Mouse (Mus musculus) thymus, postnatal 4 days (tissue): ENCODE results near the gene Dlgap1.

Source experiments
- DNase-seq: peaks from one replicate; pipeline ENCODE4 v3.0.0; 2021

Gene Dlgap1

GRCm38 (mm10) chr17:69969021-69969815 is at the start of gene Dlgap1:
TSS of gene Dlgap1 (plus strand) at chr17:69969073.
- peak; percentile 18 for DNase-seq

GRCm38 (mm10) chr17:69954936-69955335 is 13.9 kb upstream of the Dlgap1 start:
- DNase-seq: no peak

- peak; percentile 4 for DNase-seq
Measured at GRCm38 (mm10) chr17:69969816-69970750, 1.2 kb downstream of the Dlgap1 start.

GRCm38 (mm10) chr17:69973081-69973480 is 4.2 kb downstream of the Dlgap1 start:
- no peak for DNase-seq

DNA sequence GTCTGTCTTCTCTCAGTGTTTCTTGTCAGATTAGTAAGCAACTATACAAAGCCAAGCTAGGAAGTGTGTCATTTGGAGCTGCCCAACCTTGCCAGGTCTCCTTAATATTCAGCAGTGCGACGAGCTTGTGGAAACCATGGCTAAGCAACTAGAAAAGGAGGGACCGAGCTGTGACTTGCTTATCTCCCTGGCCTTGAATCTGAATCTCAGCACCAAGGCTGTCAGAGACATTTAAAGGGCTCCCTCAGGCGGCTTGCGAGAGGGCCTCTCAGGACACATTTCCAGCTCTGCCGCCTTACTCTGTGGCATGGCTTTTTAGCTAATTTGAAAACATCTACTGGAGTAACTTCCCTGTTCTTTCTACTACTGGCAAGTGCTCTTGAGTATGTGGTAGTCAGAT is 5.1 kb downstream of the Dlgap1 start:
- DNase-seq: no peak

DNA sequence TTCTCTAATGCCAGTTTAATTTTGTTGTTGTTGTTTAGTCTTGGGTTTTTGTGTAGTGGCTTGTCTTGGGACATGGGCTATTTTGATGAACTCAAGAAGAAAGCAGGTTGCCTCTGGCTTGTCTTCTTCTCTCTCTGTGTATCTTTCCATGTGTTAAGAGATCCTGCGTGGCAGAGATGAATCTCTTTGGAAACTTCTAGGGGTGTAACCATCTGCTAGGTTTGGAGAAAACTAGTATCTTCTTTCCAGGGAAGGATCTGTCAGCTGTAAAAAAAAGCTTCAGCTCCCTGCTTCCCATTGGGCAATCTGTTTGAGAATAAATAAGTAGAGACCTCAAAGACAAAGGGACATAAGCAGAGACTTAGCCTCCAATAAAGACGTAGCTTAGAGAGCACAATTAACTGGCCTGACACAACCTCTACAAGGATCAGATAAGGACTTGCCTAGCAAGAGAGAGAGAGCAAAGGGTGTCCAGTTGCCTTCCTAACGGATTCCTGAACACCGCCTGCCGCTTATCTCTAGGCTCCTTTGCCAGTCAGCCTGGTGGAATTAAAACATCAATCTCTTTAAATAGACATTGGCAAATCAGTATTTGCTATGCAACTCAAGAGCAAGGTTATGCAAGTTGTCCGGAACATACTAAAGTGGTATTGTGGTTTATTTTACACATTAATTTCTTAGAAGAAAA is 13.5 kb downstream of the Dlgap1 start:
- DNase-seq: no peak

GRCm38 (mm10) chr17:69996406-69996805 is 27.5 kb downstream of the Dlgap1 start:
- DNase-seq: no peak

DNA sequence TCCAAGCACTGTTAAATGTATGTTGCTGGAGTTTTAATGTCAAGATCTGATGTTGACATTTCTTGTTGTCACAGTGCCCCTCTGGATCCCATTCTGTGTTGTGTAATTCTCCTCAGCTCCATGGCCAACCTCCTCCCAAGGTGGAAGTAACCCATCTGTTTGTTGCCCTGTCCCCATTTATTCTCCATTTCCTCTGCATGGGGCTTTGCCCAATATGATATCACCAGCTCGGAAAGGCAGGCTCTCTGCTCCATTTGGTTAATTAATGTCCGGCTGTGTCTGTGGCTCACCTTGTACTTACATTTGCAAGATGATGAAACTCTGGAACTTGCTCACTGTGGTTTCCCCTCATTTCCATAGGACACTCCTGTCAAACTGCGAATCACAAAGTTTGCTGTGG is 33.2 kb downstream of the Dlgap1 start:
- DNase-seq: no peak

- no peak for DNase-seq
Measured at GRCm38 (mm10) chr17:70004628-70005027, 35.8 kb downstream of the Dlgap1 start.

DNA sequence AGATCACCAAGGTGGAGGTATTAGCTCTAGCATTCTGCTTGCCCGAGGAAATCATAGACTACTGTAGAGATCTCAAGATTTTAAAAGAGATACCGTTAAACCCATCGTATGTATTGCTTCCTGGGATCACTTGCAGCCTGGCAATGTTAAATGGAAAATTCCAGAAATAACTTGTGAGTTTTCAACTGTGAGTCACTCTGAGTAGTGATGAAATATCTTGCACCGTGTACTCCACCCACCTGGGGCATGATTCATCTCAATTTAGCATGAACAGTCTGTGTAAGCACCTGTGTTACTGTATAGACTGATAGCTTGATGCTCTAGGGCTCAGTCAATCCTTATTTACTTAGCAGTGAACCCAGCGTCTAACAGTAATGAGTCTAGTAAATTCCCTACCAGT is 38.7 kb downstream of the Dlgap1 start:
- DNase-seq: no peak

DNA sequence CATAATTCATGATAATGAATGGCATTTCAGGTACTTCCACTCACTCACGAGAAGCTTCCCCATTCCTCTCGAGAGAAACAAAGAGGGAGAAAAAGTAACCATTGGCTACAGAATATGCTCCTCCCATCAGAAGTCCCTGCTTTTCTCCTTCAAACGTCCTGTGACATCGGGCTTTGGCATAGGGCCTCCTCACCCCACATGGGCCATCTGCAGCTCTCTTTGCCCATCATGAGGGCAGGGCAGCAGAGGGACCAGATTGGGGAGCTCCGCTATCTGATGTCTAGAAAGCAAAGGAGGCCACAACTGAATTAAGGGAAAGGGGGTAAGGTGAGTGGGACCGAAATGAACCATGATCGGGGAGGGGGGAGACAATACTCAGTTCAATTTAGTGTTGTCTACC is 47.6 kb downstream of the Dlgap1 start:
- DNase-seq: no peak

GRCm38 (mm10) chr17:70020376-70020775 is 51.5 kb downstream of the Dlgap1 start:
- no peak for DNase-seq

DNA sequence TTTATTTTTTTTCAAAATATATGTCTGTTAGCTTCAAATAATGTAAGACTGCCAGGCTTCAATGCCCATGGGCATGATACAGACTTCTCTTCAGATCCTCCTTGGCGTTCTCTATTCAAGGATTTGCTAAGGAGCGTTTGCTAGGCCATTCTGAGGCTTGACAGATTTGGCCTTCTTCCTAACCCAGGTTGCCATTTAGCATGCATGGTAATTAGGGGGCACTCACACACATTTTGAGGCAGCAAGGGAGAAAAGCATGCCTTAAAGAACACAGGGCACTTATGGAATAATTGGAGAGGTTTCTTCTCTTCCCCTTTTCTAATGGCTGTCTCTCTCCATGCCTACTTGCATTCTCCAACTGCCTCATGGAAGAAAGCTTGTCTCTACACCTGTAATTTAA is 53.7 kb downstream of the Dlgap1 start:
- DNase-seq: no peak

GRCm38 (mm10) chr17:70034862-70035261 is 66.0 kb downstream of the Dlgap1 start:
- no peak for DNase-seq

GRCm38 (mm10) chr17:70040751-70041430 is 72.0 kb downstream of the Dlgap1 start:
- no peak for DNase-seq

DNA sequence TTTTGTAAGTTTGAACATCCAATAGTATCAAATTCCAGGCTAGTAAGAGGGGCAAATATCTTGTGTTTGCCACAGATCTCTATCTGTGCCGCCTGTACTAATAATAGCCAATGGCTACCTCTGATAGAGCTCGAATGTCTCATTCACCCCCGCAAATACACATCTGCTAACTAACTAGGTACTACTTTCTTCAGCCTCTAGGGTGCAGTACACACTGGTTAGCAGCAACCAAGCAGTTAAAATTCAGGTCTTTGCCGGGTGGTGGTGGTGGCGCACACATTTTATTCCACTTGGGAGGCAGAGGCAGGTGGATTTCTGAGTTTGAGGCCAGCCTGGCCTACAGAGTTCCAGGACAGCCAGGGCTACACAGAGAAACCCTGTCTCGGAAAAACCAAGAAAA is 99.4 kb downstream of the Dlgap1 start:
- no peak for DNase-seq

GRCm38 (mm10) chr17:70072066-70072465 is 103.2 kb downstream of the Dlgap1 start:
- DNase-seq: no peak

GRCm38 (mm10) chr17:70088220-70088619 is 119.3 kb downstream of the Dlgap1 start:
- DNase-seq: no peak

DNA sequence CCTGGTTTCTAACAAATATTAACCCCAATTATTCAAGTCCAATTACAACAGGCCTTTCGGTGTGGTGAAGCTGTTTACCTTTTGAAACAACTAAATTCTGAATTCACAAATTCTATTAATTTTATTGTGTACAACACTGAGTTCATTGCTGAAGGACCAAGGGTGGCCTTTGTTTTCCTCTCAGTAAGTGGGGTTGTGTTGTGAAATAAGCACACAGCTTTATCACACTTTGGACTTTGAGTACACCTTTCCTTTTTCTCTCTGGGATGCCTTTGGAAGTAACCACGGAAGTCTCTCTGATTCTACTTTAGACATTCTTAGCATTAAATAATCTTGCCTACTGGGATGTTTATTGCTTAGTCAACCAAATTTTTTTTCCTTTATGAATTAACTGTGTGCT is 121.9 kb downstream of the Dlgap1 start:
- no peak for DNase-seq

GRCm38 (mm10) chr17:70129151-70129550 is 160.3 kb downstream of the Dlgap1 start:
- DNase-seq: no peak

DNA sequence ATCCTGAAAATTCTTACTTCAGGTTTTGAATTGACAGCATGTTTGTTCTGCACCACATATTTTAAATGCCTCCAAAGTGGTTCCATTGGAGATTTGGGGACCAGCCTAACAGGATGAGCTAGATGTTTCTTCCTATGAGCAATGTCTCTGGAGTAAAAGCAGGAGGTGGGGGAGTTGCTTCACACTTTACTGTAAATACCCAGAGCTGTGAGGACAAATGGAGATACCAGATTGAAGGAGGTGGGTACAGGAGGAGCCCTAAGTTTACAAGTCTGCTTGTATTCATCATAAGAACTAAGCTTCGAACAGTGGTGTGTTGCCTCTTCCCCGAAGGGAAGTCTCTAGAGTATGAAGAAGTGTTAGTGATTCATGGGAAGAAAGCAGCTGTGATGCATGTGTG is 201.0 kb downstream of the Dlgap1 start:
- no peak for DNase-seq

- DNase-seq: no peak
Measured at GRCm38 (mm10) chr17:70172500-70173036, 203.7 kb downstream of the Dlgap1 start.
